Mouse (Mus musculus) kidney, adult 2 months (tissue): Measurements from ENCODE around the gene Zcwpw1.
A peak's percentile ranks its signal among the peaks of the same experiment; 100 is the strongest.

Experiments used
- CTCF ChIP-seq: fragments of 200-500 bp; conservative IDR thresholded peaks from 2 replicates; pipeline ENCODE4 v1.5.1; 2011; ENCODE audit warnings: low read depth, mild to moderate bottlenecking, control low read depth, low read length, moderate library complexity, mixed read lengths; ENCODE audit not compliant: insufficient read depth, insufficient read length
- POLR2A ChIP-seq: fragments of 200-500 bp; IDR thresholded peaks from one replicate; pipeline ENCODE4 v1.6.1; 2011; ENCODE audit warnings: low read depth, low read length, control low read depth

DNA sequence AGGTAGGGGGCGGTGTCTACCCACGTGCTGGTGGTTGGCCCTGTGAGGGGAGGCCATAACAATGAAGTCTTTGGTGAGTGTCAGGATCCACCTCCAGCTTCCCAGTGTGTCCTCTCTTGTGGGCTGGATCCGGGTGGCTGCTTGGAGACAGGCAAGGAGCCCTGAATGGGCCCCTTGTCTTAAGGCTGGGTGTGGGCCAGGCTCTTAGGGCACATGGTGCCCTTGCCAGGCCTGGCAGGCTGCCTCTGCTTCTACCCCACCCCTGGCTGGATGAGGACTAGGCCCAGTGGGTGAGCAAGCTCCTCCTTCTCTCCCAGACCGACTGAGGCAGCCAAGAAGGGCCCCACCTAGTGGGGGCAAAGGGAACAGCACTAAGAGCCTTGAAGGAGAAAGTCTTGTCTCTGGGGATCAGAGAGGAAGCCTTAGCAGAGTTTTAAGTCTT, 27.6 kb upstream of the Zcwpw1 start:
- TF ChIP-seq CTCF (peak; percentile 81), POLR2A (no peak)
